8 mouse cellular contexts compared by ENCODE assay signal in the genomic region with DNA sequence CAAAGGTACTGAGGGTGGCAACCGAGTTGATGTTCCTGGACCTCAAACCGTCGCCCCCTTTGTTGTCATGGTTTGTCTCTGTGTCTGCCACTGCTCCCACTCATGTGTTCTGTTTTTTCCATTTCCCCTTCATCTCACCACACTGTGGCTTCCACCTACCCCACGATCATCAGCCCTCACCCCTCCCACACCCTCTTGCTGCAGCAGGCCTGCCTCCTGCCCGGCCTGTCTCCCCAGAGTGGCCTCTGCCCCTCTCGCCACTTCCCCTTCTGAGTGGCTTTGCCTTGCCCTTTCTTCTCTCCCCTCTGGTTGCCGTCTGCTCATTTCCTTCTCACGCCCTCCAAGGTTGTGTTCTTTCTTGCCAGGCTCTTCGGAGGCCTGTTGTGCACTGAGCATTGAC.
A peak's percentile ranks its signal among the peaks of the same experiment; 100 is the strongest.
DNase-seq lines count a peak whose midpoint lies in the region; ATAC-seq lines count a peak whose summit lies in the region.

No protein-coding gene starts in this region.

- H3K27me3 ChIP-seq in heart, embryonic 11.5 days (ENCODE audit: control insufficient read depth, insufficient read depth, low read length) = no peaks in the 10 kb centered on the region

- no peak overlapping the region for H3K4me3 ChIP-seq in heart, embryonic 11.5 days (ENCODE audit: low read depth, low read length)

- no peak overlapping the region for H3K4me2 ChIP-seq in heart, embryonic 11.5 days

- no peaks in the 10 kb centered on the region for H3K36me3 ChIP-seq in heart, embryonic 11.5 days (ENCODE audit: control insufficient read depth, insufficient read depth, low read length)

- no peaks in the 10 kb centered on the region for H3K9me3 ChIP-seq in heart, embryonic 11.5 days (replicated peaks; ENCODE audit: control insufficient read depth, low read length)

- DNase-seq in heart, adult 9 months (ENCODE audit: low spot score in 2 of 2) = peak; percentile 18 to 45
- DNase-seq in heart, postnatal 4 days = peak; percentile 15
- DNase-seq in thymus, postnatal 14 days = peak; percentile 58
- DNase-seq in cerebellum, postnatal 14 days = no peak
- no peak for DNase-seq in retina, postnatal 1 day

- H3K4me1 ChIP-seq in heart, embryonic 11.5 days (ENCODE audit: control insufficient read depth, insufficient read depth, low read length) = no peaks in the 10 kb centered on the region

- H3K27ac ChIP-seq in heart, embryonic 11.5 days (ENCODE audit: low read depth, low read length) = no peak overlapping the region

- ATAC-seq in heart, embryonic 11.5 days (replicated peaks; ENCODE audit: insufficient number of reproducible peaks, low FRiP score, low TSS enrichment) = no peak
- peak; percentile 61 for ATAC-seq in CD4-positive, CD25-positive, alpha-beta regulatory T cell, adult 4 months
- ATAC-seq in megakaryocyte, adult 5-6 weeks (ENCODE audit: poor library complexity, severe bottlenecking) = peak; percentile 93

- 72% methylated on average over 9 of the region's 9 CpGs for WGBS in heart, embryonic 11.5 days (ENCODE audit: insufficient replicate concordance)

- no peak overlapping the region for H3K9ac ChIP-seq in heart, embryonic 11.5 days (ENCODE audit: low read depth, low read length)

Comparison
In these comparisons a context has a peak if more than half of its experiments do, and no peak if none do; other contexts are left out.
1. DNase-seq: peak in heart, adult 9 months (2 of 2), heart, postnatal 4 days (single experiment) and thymus, postnatal 14 days (single experiment); none in cerebellum, postnatal 14 days (0 of 2) and retina, postnatal 1 day (single experiment).